Mouse (Mus musculus): ENCODE measurements at regions not wholly inside any gene's neighbourhood (a gene's known extent, or its start where the extent isn't known, plus 50 kb on each side); places are given as distances from the start of the nearest gene placed in this dataset.

DNA sequence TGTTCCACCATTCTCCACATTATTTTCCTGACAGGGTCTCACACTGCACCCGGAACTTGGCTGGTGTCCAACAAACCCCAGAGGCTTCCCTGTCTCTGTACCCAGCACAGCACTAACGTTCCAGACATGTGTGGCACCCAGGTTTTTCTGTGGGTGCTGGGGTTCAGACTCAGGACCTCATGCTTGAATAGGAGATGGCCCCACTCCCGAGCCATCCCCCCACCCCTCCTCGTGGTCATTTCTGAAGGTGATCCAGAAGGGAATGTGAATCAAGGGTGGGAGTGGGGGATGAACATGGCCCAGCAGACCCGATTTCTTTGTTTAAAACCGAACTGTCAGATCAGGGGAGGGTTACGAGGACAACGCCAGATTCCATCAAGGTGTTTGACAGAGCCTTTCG, 245.6 kb downstream of the Tbc1d1 start:
- no peak for DNase-seq (ENCODE audit: low spot score)

DNA sequence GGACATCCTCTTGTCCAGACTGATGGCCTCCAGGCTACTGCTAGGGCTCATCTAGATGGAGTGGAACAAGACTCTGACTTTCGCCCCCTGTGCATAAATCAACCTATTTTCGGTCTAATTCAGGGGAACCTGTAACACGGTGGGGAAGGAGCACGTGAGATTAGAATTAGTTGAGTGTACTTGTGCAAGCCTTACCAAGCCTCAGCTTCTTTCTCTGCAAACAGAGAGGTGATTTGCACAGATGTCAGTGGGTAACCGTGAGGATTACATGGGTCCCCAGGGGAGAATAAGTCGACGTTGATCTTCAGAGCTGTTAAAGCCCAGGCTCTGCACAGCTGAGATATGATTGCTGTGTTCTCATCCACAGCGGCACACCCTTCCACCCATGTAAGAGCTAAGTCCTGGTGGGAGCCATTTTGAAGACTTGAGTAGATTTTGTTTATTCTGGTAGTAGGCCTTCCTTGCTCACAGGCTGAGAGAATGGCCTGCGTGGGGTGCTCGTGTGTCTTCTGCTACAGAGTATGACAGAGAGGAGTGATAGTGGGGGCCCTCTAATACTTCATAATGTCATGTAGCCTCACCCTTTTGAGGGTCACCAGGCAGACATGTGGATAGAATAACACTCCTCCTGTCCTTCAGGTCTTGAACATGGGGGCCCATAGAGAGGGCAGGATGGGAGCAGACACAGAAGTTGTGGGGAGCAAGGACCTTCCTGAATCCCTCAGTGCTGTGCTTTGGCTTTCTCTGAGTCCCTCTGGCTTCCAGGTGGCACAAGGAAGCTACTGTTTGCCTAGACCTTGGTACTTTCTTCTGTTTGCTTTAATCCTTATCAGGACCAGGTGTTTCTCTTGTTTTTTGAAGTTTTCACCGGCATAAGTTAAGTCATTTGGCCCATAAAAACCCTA, 247.2 kb downstream of the Tbc1d1 start:
- DNase-seq (ENCODE audit: low spot score) = no peak

DNA sequence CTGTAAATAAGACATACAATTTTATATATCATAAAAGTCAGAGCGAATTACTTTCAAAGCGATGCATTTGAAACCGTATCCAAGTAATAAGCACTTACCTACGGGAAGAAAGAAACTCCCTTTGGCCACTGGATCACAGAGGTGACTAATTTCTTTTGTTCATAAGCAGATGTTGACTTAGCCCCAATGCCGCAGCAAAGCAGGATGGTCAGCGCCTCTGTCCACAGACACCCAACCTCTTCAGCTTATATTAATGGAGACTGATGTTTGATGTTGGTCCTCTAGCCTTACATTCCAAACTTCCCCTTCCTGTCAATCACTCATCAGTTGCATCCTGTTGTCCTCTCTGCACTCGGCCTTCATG, 247.9 kb downstream of the Tbc1d1 start:
- DNase-seq (ENCODE audit: low spot score) = no peak

DNA sequence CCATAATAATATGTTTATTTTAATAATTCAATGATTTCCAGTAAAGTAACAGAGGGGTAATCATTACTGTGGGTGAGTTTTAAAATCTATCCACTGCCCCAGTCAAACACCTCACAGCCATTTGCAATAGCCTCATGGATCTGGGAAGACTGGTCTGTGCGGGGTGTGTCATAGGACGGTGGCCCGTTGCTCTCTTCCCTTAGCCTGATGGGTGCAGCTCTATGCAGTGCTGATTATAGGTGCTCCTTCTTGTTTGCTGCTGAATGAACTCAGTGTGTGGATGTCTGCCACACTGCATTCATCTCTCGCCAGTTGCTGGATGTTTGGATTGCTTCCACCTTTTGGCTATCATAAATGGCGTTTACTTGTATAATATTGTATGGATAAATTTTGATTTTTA, 248.4 kb downstream of the Tbc1d1 start:
- no peak for DNase-seq (ENCODE audit: low spot score)

DNA sequence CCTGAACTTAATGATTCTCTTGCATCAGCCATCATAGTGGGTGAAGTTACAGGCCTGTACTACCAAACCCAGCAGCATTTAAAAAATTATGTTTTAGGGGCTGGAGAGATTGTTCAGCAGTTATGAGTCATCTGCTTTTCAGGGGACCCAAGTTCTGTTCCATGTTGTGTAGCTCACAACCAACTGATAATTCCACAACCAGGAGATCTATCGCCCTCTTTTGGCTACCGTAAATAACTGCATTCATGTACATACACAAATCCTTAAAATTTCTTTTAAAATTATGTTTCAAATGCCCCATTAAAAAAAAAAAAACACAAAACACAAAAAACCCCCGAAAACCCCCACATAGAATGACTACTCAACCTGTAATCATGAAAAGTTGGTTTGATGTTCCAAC, 252.8 kb downstream of the Tbc1d1 start:
- DNase-seq (ENCODE audit: low spot score) = no peak

DNA sequence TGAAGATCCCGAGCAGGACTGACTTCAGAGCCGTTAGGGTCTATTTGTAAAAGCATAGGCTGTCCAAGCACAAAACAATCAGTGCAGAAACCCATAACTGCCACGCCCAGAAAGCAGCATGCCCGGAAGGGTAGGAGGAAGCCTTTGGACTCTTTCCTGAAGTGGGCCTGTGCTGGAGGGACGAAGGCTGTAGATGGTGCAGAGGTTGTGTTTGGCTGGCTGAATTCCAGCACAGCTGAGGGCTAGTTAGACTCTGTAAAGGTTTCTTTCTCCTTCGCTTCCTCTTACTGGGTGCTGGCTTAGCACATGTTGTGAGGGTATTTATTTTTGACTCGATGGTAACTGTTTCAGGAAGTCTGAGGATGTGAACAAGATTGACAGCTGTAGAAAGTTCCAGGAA, 254.5 kb downstream of the Tbc1d1 start:
- DNase-seq (ENCODE audit: low spot score) = no peak

DNA sequence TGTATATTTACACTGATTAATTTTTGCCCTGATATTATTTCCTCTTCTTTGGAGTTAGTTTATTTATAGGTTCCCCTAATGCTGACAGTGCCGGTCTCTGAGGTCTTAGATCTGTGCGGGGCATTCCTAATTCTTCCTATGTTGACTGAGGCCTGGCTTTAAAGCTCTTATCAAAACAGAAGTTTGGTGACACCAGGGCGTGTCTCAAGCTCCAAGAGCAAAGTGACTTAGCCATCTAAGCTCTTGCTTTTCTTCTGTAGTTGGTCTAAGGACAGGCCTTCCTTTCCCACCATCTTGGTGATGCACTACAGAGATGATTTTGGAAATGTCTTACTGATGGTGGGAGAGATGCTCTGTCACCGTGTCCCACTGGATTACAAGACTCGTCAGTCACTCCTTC, 258.4 kb downstream of the Tbc1d1 start:
- no peak for DNase-seq (ENCODE audit: low spot score)

DNA sequence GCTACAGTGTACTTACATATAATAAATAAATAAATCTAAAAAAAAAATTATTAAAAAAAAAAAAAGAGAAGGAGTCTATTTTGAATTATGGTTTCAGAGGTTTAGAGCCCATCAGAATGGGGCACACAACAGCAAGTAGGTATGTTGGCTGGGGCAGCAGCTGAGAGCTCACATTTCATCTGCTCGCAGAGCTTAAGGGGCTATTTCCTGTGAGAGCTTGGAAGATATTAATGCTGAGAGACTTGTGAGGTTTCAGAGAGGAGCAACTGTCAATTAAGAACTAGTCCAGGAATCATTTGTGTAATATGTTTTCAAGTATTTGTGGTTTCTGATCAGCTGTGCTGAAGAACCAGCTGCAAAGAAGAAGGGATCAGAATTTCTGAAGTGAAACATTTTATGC, 263.3 kb downstream of the Tbc1d1 start:
- DNase-seq (ENCODE audit: low spot score) = no peak

DNA sequence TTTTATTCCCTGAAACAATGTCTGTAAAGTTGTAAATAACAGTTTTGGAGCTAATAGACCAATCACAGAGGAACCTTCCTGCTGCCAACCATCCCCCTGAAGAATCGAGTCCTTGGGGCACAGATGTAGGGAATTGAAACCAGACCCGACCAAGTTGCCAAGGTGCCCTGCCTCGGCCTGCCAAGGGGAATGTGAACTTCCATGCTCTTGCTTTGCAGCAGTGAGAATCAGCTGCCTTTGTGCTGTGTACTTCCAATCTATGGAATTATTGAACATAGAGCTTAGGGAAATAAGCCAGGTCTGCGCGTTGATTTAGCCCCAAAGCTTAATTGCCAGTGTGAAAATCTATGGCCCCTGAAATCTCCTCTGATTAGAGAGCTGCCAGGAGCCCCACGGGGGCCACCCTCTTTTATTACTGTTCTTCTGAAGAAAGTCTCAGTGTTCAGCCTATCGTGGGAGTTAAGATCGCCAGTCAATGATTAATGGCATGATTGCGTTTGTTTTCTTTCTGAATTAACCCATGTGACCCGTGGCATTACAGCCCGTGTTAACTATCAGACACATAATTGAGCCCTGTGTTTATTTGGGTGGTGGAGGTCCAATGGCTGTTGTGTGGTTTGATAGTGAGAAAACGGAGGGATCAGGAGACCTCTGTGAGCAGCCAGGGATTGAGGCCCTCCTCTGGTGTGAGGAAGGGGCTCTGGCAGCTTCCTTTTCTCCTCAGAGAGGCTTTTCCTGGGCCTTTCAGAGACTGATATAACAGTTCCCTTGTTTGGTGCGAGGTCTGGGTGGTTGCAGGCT, 266.9 kb downstream of the Tbc1d1 start:
- no peak for DNase-seq (ENCODE audit: low spot score)

DNA sequence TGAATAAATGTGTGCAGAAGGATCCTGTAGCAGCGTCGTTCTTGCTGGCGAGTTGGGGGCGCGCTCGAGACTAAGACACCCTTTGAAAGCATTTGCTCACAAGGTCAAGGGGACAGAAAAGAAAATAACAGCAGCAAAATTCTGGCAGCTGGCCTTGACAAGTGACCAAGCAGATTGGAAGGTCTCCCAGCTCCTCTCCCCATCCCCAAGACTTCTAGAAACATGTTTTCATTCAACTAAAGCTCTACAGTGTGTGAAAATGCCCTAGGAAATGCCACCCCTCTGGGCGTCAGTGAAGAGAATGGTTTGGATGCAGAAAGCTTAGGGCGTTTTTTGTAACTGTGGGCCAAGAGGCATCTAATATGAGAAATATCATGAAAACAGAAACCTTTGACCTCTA, 272.7 kb downstream of the Tbc1d1 start:
- DNase-seq (ENCODE audit: low spot score) = no peak

DNA sequence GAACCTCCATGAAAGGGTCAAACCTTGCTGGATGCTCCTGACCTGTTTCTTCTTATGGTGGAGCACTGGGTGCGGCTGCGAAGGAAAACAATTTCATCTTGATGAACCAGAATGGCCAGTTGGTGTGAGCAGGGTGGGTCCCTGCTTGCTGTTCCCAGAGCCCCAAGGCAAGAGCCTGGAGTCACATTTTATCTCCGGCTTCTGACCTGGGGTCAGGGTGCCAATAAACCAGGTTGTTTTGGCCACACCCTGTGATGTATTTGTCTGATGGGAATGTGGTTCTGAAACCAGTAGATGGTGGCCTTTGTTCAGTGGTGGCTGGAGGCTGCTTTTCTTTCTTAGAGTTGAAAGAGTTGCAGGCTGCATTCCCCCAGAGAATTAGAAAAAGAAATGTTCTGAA, 274.4 kb downstream of the Tbc1d1 start:
- DNase-seq (ENCODE audit: low spot score) = no peak

DNA sequence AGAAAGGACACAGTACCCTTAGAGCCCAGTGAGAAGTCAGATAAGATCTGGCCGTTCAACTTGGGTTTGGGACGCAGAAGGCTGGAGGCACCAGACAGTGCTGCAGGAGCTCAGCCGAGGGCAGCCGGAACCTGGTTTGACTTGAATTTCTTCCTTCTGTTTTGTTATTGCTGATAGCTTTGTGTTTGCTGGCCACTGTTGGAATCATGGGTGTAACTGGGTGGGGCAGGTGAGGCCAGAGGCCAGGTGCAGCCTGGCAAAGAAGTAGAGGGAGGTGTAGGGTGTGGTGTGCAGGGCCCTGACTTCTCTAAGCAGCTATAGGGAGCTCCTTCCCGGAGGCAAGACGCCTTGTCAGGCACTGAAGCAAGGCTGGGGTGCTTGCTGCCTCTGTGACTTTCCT, 275.5 kb downstream of the Tbc1d1 start:
- DNase-seq (ENCODE audit: low spot score) = no peak

DNA sequence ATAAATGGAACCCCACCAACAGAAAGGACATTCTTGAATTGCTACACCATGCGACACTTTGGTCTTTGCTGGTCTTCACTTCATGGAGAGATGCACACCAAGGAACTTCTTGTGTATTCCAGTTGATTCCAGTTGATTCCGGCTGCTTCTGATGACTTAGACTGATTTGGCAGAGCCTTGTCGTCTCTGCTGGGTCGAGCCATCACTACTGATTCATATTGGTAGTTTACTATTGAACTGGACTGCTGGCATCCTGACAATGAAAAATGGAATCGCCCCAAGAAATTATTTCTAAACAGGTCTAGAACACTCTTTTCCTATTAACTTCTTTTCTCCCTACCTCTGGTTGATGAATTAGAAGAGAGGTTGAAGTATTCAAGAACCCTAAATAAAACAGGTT, 277.7 kb downstream of the Tbc1d1 start:
- no peak for DNase-seq (ENCODE audit: low spot score)

DNA sequence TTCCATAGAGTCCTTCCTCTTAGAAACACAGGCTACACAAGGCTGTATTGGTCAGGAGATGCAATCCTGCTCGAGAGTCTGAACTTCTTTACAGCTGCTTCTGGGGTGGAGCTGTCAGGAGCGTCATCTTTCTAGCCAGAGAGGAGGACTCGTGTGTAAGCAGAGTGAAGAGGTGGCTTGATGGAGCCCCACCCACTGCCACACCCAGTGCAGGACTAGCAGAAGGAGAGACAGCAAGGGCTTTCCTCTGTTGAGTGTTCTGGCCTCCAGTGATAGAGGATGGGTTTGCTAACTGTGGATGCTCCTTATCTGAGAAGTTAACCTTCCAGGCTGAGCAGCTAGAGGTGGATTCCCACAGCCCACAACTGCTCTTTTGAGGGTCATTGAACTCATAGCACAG, 279.4 kb downstream of the Tbc1d1 start:
- DNase-seq (ENCODE audit: low spot score) = no peak

DNA sequence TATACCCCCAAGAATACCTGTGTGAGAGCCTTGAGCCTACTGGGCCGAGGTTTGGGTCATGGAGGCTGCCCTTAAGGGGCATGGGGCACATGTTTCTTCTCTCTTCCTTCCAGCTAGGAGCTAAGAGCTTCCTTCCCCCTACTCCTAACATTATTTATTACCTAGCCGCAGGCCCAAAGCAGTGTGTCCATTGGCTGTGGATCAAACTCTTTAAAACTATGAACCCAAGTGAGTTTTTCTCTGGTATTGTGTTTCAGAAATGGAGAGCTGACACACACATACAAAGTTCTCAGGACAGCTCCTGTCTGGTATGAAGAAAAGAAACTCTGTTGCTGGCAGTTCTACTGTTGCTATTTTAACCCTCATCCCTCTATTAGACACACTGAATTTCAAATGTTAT, 279.9 kb downstream of the Tbc1d1 start:
- no peak for DNase-seq (ENCODE audit: low spot score)

DNA sequence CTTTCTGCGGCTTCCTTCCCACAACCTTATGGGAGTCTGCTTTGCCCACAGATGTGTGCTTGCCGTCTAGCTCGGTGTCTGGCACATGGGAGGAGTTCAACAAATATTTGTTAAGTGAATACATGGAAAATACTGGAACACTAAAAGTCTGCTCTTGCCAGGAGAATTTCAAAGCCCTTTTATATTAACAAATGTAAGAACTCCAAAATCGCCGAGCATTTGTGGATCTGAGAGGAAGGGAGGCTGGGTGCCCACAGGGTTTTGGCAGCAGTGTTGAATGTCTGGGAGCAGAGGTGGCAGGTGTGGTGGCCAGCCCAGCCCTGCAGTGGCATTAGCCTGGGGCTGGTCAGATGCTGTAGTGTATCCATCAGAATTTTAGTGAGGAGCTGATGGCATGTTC, 281.6 kb downstream of the Tbc1d1 start:
- no peak for DNase-seq (ENCODE audit: low spot score)

DNA sequence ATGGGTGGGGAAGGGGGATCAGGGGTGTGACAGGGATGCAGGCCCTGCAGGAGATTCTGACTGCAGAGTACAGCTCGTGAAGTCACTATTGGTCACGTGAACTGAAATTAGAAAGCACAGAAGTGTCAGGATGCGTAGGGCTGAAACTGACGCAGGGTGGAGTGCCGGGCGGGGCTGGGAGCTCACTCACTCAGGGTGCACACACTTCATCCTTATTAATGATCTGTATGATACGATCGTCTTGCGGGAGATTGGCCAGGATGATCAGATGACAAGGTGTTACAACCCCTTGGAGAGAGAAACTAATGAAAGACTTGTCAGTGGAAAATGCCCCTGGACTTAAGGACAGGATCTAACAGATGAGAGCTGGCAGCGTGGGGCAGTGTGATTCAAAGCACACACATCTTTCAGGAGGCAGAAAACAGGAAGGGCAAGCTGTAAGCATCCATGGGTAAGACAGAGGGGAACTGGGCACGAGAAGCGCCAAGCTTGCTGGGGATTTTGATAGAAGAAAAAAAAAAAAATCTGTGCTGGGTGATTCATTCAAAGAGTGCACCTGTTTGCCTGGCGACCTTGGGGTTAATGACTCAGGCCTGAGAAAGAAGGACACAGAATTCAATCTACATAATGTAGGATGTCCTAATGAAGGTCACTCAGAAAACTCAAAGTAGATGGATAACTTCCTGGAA, 282.5 kb downstream of the Tbc1d1 start:
- no peak for DNase-seq (ENCODE audit: low spot score)

DNA sequence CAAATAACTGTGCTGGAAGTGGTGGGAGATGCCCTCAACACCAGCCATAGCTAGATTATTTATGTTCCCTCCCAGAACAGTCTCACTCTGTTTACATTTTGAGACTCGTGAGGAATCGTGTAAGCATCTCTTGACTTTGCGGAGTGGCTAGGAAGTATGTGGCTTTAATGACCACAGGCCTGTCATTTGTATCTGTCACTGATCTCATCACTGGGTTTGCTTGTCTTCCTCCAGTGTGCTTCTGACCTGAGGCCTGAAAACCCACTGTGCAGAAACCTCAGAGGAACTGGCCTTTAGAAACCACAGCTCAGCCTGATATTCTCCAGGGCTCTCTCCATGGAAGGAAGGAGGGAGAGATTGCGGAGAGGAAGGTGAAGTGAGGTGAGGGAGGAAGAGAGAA, 291.7 kb downstream of the Tbc1d1 start:
- DNase-seq (ENCODE audit: low spot score) = no peak

DNA sequence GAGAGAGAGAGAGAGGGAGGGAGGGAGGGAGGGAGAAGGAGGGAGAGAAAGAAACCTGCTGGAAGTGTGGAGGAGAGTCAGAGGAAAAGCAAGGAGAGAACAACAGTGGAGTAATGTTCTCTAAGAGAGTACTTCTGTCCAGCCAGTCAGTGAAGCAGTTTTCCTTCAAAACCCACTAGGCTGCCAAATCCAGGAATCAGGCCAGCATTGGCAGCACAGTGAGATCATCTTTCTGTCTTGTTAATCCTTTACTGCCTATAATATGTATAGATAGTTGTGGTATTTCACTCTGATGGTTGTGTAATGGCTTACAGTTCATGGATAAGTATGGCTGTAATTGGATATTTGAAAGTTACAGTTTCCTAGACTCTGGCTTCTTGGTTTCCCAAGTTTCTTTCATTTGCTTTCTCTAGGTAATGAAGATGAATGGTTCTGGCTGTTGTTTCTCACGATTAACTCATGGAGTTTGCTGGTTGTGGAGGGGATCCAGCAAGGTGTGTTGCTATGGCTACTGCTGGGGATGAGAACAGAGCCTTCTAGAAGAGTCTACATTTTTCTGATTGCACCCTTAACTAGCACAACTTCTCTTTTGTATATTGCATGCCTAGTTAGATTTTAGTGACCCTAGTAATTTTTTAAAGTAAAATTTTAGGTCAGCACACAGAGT, 296.7 kb downstream of the Tbc1d1 start:
- no peak for DNase-seq (ENCODE audit: low spot score)

DNA sequence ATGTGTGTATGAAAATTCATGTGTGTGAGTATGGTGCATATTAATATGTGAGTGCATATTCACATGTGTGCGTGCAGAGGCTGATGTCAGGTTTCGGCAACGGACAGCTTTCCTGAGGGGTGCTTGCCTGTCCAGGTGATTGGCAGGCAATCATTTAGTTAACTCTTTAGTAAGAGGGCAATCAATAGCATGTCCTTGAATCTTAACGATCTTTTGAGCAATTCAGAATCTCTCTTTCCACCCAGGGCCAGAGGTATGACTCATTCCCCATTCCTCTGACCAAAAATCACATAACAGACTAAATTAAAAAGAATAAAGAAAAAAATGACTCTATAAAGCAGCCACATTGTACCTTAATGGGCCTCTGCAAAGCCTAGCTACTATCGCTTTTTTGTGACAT, 303.7 kb downstream of the Tbc1d1 start:
- no peak for DNase-seq (ENCODE audit: low spot score)

DNA sequence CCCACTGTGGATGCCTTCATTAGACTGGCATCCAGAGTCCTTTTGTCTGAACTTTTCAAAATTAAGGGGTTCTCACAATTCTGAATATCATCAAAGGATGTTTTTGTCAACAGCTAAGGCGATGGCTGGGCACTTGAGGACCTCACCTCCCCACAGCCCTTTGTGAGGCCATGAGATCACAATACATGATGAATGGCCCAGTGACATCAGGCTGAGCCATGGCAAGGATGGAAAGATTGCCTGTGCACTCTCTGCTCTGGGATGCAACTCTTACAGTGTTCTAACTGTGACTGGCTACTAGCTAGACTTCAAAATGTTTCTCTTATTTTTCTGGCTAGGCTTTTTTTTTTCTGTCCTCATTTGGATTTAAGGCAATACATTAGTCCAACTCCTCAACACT, 304.8 kb downstream of the Tbc1d1 start:
- DNase-seq (ENCODE audit: low spot score) = no peak

DNA sequence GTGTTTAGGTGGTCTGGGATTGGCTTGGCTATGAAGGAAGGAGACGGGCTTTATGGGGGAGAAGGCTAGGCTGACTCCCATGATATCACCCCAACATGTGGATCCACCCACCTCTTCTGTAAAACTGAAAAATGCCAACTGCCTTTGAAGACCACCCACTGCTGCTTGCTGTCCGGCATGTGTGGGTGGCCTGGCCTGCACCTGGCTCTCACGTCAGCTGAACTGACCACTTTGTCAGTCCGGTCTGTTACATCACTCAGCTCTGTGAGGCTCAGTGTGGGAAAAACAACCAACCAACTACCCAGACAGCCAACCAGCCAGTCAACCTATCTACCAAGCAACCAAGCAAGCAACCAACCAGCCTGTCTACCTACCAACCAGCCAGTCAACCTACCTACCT, 305.5 kb downstream of the Tbc1d1 start:
- DNase-seq (ENCODE audit: low spot score) = no peak

All from MN1 (cell line).